Mouse (Mus musculus): ENCODE measurements around the gene Larp1. TPM values are rescaled to one million over a fixed set of nuclear protein-coding genes. Genes with fewer than 3 reads are reported as not detected.
"Not testable (repeated sequence)": the region's sequence is repeated elsewhere in the genome, so short reads cannot be mapped to it uniquely, and the experiment has no call there.

Larp1 gene
- total and polyA plus RNA-seq, 2 experiments from 2014 or later: 14.9 to 41.0 TPM

- no peak overlapping the region for H3K27ac ChIP-seq
- H3K9me3 ChIP-seq (ENCODE audit: low read length): no peaks in the 10 kb centered on the region
- H3K36me3 ChIP-seq (ENCODE audit: insufficient read depth, low read length): no peaks in the 10 kb centered on the region
- H3K4me1 ChIP-seq (ENCODE audit: insufficient read depth, low read length): no peaks in the 10 kb centered on the region
- H3K4me3 ChIP-seq (ENCODE audit: low read length): no peak overlapping the region
- TF ChIP-seq CTCF (IDR thresholded peaks at IDR 0.05; ENCODE audit: low read depth): no peak
- no peak overlapping the region for H3K9ac ChIP-seq (replicated peaks; ENCODE audit: low read length)
- ATAC-seq (no peak), DNase-seq (ENCODE audit: low spot score) (no peak)
- H3K27me3 ChIP-seq (ENCODE audit: insufficient read depth, low read length): no peaks in the 10 kb centered on the region
- no peak overlapping the region for H3K4me2 ChIP-seq (ENCODE audit: low read depth, low read length)
- WGBS: 57% methylated on average over 4 of the region's 4 CpGs
Observed at GRCm38 (mm10) chr11:58094766-58095165, 85.9 kb downstream of the Larp1 start.

GRCm38 (mm10) chr11:58095561-58095960 is 86.7 kb downstream of the Larp1 start:
- no peaks in the 10 kb centered on the region for H3K9me3 ChIP-seq (ENCODE audit: low read length)
- H3K4me1 ChIP-seq (ENCODE audit: insufficient read depth, low read length): no peaks in the 10 kb centered on the region
- TF ChIP-seq CTCF (IDR thresholded peaks at IDR 0.05; ENCODE audit: low read depth): no peak
- H3K27ac ChIP-seq: no peak overlapping the region
- ATAC-seq: no peak
- no peak for DNase-seq (ENCODE audit: low spot score)
- H3K4me2 ChIP-seq (ENCODE audit: low read depth, low read length): no peak overlapping the region
- H3K9ac ChIP-seq (replicated peaks; ENCODE audit: low read length): no peak overlapping the region
- no peak overlapping the region for H3K4me3 ChIP-seq (ENCODE audit: low read length)
- WGBS: 96% methylated on average over 1 of the region's 1 CpGs
- no peaks in the 10 kb centered on the region for H3K27me3 ChIP-seq (ENCODE audit: insufficient read depth, low read length)
- H3K36me3 ChIP-seq (ENCODE audit: insufficient read depth, low read length): no peaks in the 10 kb centered on the region

DNA sequence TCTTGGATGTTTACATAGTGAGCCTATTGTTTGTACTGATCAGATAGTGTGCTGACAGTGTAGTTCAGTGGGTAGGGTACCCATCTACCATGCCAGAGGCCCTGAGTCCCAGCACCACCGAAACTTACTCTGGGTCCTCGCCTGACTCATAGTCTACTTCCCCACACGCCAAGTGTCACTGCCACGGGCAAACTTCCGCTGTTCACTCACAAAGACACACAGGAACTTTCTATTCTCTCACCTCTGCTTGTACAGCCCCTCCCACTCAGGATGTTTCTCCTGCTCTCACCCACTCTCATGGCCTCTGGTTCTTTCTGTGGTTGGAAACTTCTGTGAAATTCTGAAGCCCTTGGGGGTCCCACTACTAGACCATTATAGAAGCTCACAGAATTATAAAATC is 87.3 kb downstream of the Larp1 start:
- no peak for ATAC-seq
- Histone ChIP-seq H3K4me1 (ENCODE audit: insufficient read depth, low read length) (no peaks in the 10 kb centered on the region), H3K4me3 (ENCODE audit: low read length) (no peak overlapping the region), H3K4me2 (ENCODE audit: low read depth, low read length) (no peak overlapping the region), H3K27me3 (ENCODE audit: insufficient read depth, low read length) (no peaks in the 10 kb centered on the region), H3K36me3 (ENCODE audit: insufficient read depth, low read length) (no peaks in the 10 kb centered on the region), H3K27ac (no peak overlapping the region), H3K9ac (replicated peaks; ENCODE audit: low read length) (no peak overlapping the region), H3K9me3 (ENCODE audit: low read length) (no peaks in the 10 kb centered on the region)
- DNase-seq (ENCODE audit: low spot score): no peak
- 87% methylated on average over 5 of the region's 5 CpGs for WGBS
- TF ChIP-seq CTCF (IDR thresholded peaks at IDR 0.05; ENCODE audit: low read depth): no peak

DNA sequence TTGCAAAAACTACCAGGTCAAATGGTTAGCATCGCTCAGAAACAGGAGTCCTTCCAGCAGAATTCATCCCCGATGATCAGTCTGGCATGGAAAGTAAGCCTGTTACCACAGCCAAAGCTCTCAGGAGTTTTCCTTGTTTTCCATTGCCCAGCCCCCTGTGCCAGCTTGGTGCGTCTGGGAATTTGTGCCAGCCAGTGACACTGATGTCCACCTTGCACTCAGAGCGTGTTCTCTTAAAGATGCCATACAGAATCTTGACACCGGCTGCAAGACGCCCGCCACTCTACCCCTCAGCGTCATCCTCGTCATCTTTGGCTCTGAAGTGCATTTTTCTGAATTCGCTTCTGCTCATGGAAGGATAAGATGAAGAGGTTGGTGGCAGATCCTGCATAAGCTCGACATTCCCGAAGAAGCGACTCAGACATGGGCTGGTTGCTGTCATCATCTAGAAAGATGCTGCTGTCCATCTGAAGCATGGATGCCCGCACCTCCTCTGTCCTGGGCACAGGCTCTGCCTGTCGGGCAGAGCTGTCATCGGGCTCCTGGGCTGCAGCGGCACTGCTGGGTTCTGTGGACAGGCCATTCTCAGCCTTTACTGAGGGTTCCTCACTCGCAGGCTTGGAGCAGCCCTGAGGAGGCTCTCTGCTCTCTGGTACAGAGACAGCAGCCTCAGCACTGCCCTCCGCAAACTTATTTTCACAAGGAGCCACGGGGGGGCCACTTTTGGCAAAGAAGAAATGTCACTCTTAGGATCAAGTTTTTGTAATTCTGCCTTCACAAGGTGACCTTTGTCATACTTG is 88.2 kb downstream of the Larp1 start:
- H3K27me3 ChIP-seq (ENCODE audit: insufficient read depth, low read length): no peaks in the 10 kb centered on the region
- H3K36me3 ChIP-seq (ENCODE audit: insufficient read depth, low read length): no peaks in the 10 kb centered on the region
- DNase-seq (ENCODE audit: low spot score): no peak
- no peak overlapping the region for H3K27ac ChIP-seq
- no peaks in the 10 kb centered on the region for H3K4me1 ChIP-seq (ENCODE audit: insufficient read depth, low read length)
- no peak overlapping the region for H3K9ac ChIP-seq (replicated peaks; ENCODE audit: low read length)
- no peak for TF ChIP-seq CTCF (IDR thresholded peaks at IDR 0.05; ENCODE audit: low read depth)
- no peaks in the 10 kb centered on the region for H3K9me3 ChIP-seq (ENCODE audit: low read length)
- no peak for ATAC-seq
- H3K4me3 ChIP-seq (ENCODE audit: low read length): no peak overlapping the region
- 42% methylated on average over 20 of the region's 20 CpGs for WGBS
- H3K4me2 ChIP-seq (ENCODE audit: low read depth, low read length): peak overlapping the region; percentile 53; the same call in 1 of the 2 replicates

DNA sequence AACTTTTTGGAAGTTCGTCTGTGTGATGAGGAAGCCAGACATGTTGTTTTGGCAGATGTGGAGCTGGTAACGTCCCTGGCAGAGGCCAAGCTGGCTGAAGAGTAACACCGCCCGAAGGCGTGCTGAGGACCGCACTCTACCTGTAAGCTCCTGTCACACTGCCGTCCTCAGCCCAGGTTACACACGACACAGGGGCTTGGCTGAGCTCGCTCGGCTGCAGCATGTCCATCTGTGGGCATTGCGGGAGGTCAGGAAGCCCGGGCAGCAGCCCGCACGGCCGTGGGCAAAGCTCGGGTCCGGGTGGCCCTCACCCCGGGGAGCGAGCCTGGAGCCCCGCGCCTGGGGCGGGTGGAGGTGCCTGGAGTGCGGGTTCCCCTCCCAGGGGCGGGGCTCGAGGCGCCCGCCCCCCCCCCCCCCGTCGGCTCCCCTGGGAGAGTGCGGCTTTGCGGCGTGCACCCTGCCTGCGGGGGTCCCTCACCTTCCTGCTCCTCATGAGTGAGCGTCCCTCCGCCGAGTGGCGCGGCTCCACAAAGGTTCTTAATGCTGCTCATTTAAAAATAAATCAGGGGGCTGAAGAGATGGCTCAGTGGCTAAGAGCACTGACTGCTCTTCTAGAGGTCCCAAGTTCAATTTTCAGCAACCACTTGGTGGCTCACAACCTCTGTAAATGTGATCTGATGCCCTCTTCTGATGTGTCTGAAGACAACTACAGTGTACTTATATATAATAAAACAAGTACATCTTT is 88.9 kb downstream of the Larp1 start:
- DNase-seq (ENCODE audit: low spot score): no peak
- peak; percentile 41; the same call in 1 of the 2 replicates for ATAC-seq
- Histone ChIP-seq H3K27me3 (ENCODE audit: insufficient read depth, low read length) (no peaks in the 10 kb centered on the region), H3K9ac (replicated peaks; ENCODE audit: low read length) (no peak overlapping the region), H3K36me3 (ENCODE audit: insufficient read depth, low read length) (no peaks in the 10 kb centered on the region), H3K9me3 (ENCODE audit: low read length) (no peaks in the 10 kb centered on the region), H3K4me3 (ENCODE audit: low read length) (peak overlapping the region; percentile 31), H3K4me1 (ENCODE audit: insufficient read depth, low read length) (no peaks in the 10 kb centered on the region), H3K27ac (no peak overlapping the region), H3K4me2 (ENCODE audit: low read depth, low read length) (peak overlapping the region; percentile 53)
- WGBS: 3% methylated on average over 28 of the region's 38 CpGs
- TF ChIP-seq CTCF (IDR thresholded peaks at IDR 0.05; ENCODE audit: low read depth): no peak

DNA sequence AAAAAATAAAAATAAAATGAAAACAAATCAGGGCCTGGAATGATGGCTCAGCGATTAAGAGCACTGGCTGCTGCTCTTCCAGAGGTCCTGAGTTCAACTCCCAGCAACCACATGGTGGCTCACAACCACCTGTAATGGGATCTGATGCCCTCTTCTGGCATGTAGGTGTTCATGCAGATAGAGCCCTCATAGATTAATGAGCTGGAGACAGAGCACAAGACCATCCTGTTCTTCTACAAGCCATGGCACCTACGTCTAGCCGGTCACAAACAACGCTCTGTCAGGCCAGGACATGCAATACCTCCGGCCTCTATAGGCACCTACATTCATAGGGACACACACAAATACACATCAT is 89.5 kb downstream of the Larp1 start:
- DNase-seq (ENCODE audit: low spot score); H3K4me1 ChIP-seq (ENCODE audit: insufficient read depth, low read length); H3K9me3 ChIP-seq (ENCODE audit: low read length); H3K27ac ChIP-seq; ATAC-seq; H3K27me3 ChIP-seq (ENCODE audit: insufficient read depth, low read length); H3K36me3 ChIP-seq (ENCODE audit: insufficient read depth, low read length); H3K9ac ChIP-seq (replicated peaks; ENCODE audit: low read length); H3K4me3 ChIP-seq (ENCODE audit: low read length): not testable (repeated sequence)
- WGBS: 63% methylated on average over 5 of the region's 5 CpGs
- peak overlapping the region; percentile 53; the same call in 1 of the 2 replicates for H3K4me2 ChIP-seq (ENCODE audit: low read depth, low read length)
- TF ChIP-seq CTCF (IDR thresholded peaks at IDR 0.05; ENCODE audit: low read depth): peak; percentile 47
